Mouse (Mus musculus): ENCODE data around the gene Pdgfb.

Pdgfb gene

GRCm38 (mm10) chr15:80014321-80015210, at the start of gene Pdgfb:
Gene Pdgfb, minus strand, starts transcription at chr15:80014977.
- no peak for DNase-seq (ENCODE audit: low spot score in 2 of 2)

- DNase-seq (ENCODE audit: low spot score in 2 of 2) = peak in 1 of 2 experiments; percentile 17
Measured at GRCm38 (mm10) chr15:80062821-80063220, 48.0 kb upstream of the Pdgfb start.

DNA sequence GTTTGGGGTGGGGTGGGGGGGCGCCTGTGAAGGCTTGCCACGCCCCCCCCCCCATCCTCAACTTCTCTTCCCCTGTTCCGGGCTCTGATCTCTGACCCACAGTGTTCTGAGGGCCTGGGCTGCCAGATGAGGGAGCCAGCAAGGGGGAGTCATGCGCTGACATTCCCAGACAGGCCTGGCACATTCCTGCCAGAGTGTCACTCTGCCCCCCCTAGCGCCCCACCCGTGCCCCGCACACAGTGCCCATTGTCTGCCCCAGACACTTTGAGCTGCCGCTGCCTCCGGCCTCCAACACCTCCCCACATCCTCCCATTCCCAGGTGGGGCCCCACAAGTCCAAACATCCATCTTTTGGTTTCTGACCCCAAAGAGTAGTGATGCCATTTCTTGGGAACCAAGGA, 47.6 kb upstream of the Pdgfb start:
- DNase-seq (ENCODE audit: low spot score in 2 of 2) = no peak

DNA sequence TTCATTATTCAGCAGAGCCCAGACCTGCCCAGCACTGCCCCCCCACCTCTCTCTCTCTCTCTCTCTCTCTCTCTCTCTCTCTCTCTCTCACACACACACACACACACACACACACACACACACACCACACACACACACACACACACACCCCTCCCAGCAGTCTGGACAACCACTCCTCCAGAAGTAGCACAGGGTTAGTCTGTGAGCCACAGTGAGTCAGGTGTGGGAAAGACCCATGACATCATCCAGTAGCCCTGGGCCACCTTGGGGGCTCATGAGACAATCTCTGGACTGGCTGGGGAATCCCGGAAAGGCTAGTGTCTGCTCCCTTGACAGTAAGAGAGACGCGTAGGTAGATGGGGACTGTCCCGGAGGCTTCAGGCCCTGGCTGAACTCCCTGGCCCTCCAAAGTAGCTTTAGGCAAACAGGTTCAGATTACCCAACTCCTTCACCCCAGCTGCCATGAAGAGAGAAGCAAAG, 46.3 kb upstream of the Pdgfb start:
- no peak for DNase-seq (ENCODE audit: low spot score in 2 of 2)

DNA sequence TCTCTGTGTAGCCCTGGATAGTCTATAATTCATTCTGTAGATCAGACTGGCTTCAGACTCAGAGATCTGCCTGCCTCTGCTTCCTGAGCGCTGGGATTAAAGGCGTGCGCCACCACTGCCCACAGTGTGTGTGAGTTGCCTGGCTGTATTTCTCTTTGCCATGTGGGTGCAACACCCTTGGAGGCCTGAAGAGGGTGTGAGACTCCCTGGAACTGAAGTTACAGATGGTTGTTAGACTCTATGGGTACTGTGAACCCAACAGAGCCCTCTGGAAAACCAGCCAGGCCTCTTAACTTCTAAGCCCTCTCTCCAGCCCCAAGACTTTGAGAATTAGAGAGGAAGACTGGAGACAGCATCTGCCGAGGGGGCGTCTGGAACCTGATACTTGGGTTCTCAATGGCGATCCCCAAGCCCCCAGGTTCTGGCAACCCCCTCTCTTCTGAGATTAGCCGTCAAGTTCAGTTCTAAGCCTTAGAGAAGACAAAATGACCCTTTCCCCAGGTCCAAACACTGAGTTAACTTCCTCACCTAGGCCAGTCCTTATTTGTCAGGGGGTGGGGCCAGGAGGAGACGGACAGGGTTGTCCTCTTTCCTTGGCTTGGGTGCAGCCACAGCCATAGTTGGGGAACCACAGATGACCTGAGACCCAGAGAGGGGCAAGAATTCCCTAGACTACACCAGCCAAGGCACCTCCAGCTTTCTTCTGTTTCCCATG, 45.7 kb upstream of the Pdgfb start:
- DNase-seq (ENCODE audit: low spot score in 2 of 2) = no peak

DNA sequence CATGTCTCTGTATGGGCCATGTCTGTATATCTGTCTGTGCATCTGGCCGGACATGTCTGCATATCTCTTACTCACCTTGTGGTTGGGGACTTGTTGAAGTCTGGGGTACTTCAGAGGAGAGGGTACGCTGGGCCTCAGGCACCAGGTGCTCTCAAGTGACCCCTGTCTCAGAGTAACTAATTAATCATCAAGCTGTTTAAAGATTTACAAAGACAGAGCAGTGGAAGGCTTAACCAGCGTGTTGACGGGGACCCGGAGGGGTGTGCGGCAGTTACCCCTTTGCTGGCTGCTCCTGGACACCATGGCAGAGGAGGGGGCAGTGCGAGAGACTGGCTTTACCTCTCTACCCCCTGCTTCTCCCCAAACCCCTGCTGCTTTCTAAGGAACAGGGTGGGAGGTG, 44.8 kb upstream of the Pdgfb start:
- DNase-seq (ENCODE audit: low spot score in 2 of 2) = no peak

DNA sequence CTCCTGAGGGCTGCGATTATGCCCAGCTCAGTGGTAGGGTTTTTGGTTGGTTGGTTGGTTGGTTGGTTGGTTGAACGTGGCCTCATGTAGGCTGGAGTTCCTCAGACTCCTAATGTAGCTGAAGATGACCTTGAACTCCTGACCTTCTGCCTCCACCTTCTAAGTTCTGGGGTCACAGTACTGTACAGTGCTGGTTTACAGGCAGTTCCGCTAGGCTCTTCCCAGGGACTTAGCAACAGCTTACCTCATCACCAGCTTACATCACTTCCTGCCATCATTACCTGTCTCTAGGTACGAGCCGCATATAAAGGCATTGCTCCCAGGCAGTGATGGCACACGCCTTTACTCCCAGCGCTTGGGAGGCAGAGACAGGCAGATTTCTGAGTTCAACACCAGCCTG, 43.4 kb upstream of the Pdgfb start:
- DNase-seq (ENCODE audit: low spot score in 2 of 2) = no peak

GRCm38 (mm10) chr15:80054034-80054710, 39.4 kb upstream of the Pdgfb start:
- peak in 1 of 2 experiments; percentile 59 for DNase-seq (ENCODE audit: low spot score in 2 of 2)

GRCm38 (mm10) chr15:80053381-80054033, 38.7 kb upstream of the Pdgfb start:
- DNase-seq (ENCODE audit: low spot score in 2 of 2) = no peak

DNA sequence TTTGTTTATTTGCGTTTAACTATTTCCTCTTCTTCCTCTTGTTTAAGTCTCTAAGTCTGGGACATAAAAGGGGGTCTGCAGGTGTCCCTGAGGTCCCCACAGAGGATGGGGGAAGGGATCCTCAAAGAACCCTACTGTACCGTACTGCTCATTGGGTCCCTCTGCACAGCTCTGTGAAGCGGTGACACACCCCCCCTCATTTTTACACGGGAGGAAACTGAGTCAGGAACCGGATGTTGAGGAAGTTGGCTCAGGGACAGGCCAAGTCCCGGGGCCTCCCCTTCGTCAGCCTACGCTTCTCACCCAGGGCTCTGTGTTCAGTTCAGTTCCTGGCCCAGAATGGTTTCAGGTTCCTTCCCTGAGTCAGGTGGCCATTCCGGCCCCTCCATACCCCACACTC, 37.0 kb upstream of the Pdgfb start:
- DNase-seq (ENCODE audit: low spot score in 2 of 2) = no peak

DNA sequence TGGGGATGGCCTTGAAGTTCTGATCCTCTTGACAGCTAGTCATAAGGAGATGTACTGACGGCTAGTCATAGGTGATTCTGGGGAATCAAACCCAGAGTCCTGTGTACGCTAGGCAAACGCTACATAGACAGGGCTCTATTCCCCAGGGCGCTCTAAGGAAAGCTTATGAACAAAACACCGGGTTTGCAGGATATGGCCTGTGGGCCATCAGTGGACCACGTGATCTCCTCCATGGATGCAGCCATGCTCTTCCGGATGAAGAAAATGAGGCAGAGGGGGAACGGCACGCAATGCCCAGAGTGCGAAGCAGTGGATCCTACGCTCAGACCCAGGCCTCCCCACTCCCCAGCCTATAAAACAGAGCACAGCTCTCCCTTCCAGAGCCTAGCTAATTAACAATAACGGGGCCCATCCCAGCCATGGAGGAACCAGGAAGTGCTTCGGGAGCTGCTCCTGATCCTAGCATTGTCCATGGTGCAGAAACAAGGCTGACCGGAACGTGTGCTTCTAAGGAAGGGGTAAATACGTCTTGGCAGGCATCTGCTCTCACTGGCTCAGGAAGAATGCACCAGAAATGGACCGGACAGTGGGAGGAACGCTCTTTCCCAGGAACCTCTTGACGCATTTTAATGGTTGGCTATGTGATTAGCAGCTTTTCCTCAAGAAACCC, 36.5 kb upstream of the Pdgfb start:
- no peak for DNase-seq (ENCODE audit: low spot score in 2 of 2)

- no peak for DNase-seq (ENCODE audit: low spot score in 2 of 2)
Measured at GRCm38 (mm10) chr15:80050093-80050492, 35.3 kb upstream of the Pdgfb start.

- no peak for DNase-seq (ENCODE audit: low spot score in 2 of 2)
Measured at GRCm38 (mm10) chr15:80047973-80048372, 33.2 kb upstream of the Pdgfb start.

GRCm38 (mm10) chr15:80047242-80047641, 32.5 kb upstream of the Pdgfb start:
- no peak for DNase-seq (ENCODE audit: low spot score in 2 of 2)

DNA sequence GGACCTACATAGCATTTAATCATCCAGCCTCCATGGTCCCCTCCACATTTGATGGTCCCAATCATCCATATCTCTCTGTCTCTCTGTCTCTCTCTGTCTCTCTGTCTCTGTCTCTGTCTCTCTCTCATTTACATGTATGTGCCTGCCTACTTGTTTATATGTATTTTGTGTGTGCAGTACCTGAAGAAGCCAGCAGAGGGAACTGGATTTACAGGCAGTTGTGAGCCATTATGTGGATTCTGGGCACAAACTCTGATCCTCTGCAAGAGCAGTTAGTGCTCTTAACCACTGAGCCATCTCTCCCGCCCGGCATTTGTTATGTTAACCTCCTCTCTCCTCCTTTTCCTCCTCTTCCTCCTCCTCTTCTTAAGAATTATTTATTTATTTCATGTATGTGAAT, 31.0 kb upstream of the Pdgfb start:
- no peak for DNase-seq (ENCODE audit: low spot score in 2 of 2)

- DNase-seq (ENCODE audit: low spot score in 2 of 2) = no peak
Measured at GRCm38 (mm10) chr15:80044249-80044648, 29.5 kb upstream of the Pdgfb start.

- DNase-seq (ENCODE audit: low spot score in 2 of 2) = no peak
Measured at GRCm38 (mm10) chr15:80042152-80042551, 27.4 kb upstream of the Pdgfb start.

GRCm38 (mm10) chr15:80038110-80038391, 23.3 kb upstream of the Pdgfb start:
- DNase-seq (ENCODE audit: low spot score in 2 of 2) = no peak

DNA sequence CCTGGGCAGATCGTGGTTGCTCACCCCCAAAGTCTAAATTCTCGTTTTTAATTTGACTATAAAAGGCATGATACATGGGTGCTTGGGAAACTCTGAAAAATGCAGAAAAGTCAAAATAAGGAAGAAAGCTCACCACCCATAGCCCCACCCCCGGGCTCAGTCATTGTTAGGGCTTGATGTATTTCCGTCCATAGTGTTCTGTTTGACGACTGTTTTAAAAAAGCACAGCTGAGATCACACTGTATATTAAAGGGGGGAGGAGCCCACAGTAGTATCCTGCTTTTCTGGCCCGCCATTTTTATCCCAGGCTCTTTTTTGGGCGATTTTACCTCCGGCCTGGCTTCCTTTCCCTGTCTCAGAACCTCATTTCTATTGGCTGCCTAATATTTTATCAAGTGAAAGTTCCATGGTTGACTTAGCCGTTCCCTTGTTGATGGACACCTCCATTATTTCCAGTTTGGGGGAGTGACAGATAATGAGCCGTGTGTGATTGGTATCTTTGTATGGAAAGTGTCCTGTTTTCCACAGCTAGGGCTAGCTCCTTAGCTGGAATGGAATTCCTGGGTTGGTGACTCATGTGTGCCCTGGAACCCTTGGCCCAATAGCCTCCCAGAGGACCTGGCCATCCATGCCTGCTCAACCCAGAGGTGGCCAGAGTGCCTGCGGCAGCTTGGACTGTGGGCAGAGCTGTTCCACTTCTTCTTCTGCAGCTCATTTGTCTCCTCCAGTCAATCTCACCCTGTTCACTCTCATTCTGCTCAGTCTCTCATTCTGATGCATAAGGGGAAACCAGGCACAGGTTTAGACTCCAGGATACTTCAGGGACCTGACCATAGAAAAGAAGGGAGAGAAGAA, 22.7 kb upstream of the Pdgfb start:
- no peak for DNase-seq (ENCODE audit: low spot score in 2 of 2)

GRCm38 (mm10) chr15:80035341-80035885, 20.6 kb upstream of the Pdgfb start:
- no peak for DNase-seq (ENCODE audit: low spot score in 2 of 2)

All from urinary bladder, postnatal 4 days (tissue).